Mouse (Mus musculus) heart, adult 2 months (tissue): ENCODE measurements around the gene Tlr2. TPM values are rescaled to one million over a fixed set of nuclear protein-coding genes. Genes with fewer than 3 reads are reported as not detected.

Source experiments
- DNase-seq, 2 experiments: peaks; one replicate each; pipeline ENCODE4 v3.0.0; 2021
- H3K27ac ChIP-seq: fragments of 200-600 bp; 2 replicates; pipeline ENCODE4 v1.8.1; 2022
- H3K27me3 ChIP-seq: fragments of 200-500 bp; 2 replicates; pipeline ENCODE4 v1.6.1; 2012; ENCODE audit warnings: mild to moderate bottlenecking, low read length, inconsistent platforms, mixed read lengths; ENCODE audit not compliant: control insufficient read depth, insufficient read depth
- H3K36me3 ChIP-seq: fragments of 200-500 bp; 2 replicates; pipeline ENCODE4 v1.6.1; 2012; ENCODE audit warnings: low read length, inconsistent platforms; ENCODE audit not compliant: control insufficient read depth, insufficient read depth
- H3K4me1 ChIP-seq: fragments of 200-500 bp; 2 replicates; pipeline ENCODE4 v1.6.1; 2011; ENCODE audit warnings: low read length; ENCODE audit not compliant: control insufficient read depth, insufficient read depth
- H3K4me3 ChIP-seq: fragments of 200-600 bp; 2 replicates; pipeline ENCODE4 v1.8.1; 2022
- H3K79me2 ChIP-seq: fragments of 200-500 bp; replicated peaks from 2 replicates; pipeline ENCODE4 v1.6.1; 2012; ENCODE audit warnings: mild to moderate bottlenecking, inconsistent platforms, low read length, moderate library complexity, mixed read lengths; ENCODE audit not compliant: control insufficient read depth, insufficient read depth
- H3K9ac ChIP-seq: fragments of 200-500 bp; 2 replicates; pipeline ENCODE4 v1.6.1; 2012; ENCODE audit warnings: low read depth, mild to moderate bottlenecking, control low read depth, inconsistent platforms, low read length, mixed read lengths
- CTCF ChIP-seq: fragments of 200-600 bp; IDR thresholded peaks from 2 replicates; pipeline ENCODE4 v1.8.1; 2022; ENCODE audit warnings: antibody characterized with exemption, mild to moderate bottlenecking, moderate library complexity
- EP300 ChIP-seq: fragments of 200-500 bp; IDR thresholded peaks from 2 replicates; pipeline ENCODE4 v1.6.1; 2011; ENCODE audit warnings: low read depth, low read length, control low read depth; ENCODE audit not compliant: insufficient read depth
- POLR2A ChIP-seq: fragments of 200-500 bp; IDR thresholded peaks from 2 replicates; pipeline ENCODE4 v1.6.1; 2011; ENCODE audit warnings: mild to moderate bottlenecking, low read depth, low read length, control low read depth; ENCODE audit not compliant: insufficient read depth
- WGBS: fragments of 180-500 bp; shearing (Covaris S2); methylation state at CpG from one replicate; pipeline ENCODE4 v1.1.7; 2018; 5-methylcytosine and 5-hydroxymethylcytosine counted together
- intact Hi-C: fragments of 180-260 bp; cut with DNase I; formaldehyde crosslinking; loops from one replicate; pipeline ENCODE4 v1.15.1; 2025
- polyA plus RNA-seq: library from polyadenylated mRNA; depleted of rRNA; stranded (reverse); fragments of >200 nt; gene quantifications from 2 replicates; pipeline ENCODE4 v1.2.3, GENCODE M21; 2012
- total RNA-seq, 2 experiments: library from RNA; stranded (reverse); gene quantifications; 2 replicates each; pipeline ENCODE4 v1.2.3; 2021

The Tlr2 gene
- total and polyA plus RNA-seq, 3 experiments: 1.4 to 2.6 (median 2.0) TPM

DNA sequence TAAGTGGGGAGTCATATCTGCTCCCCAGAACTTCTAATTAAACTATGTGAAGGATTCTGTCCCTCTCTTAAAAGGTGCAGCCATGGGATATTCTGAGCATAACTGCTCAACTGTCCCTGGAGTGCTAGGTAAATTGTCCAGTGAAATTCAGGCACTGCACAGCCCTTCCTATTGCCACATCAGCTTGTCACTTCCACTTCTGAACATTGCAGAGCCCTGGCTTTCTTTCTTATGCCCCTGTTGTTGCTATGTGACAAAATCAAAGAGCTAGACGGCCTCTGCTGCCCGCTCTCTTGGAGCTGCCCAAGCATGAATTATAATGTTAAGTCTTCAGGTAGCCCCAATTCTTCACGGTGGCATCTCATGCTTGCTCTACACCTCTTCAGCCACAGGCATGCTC lies 17.5 kb upstream of the Tlr2 start:
- no peak for DNase-seq
- peaks cover 10% of the 10 kb centered on the region for H3K4me1 ChIP-seq
- H3K79me2 ChIP-seq: no peaks in the 10 kb centered on the region
- H3K4me3 ChIP-seq: no peak overlapping the region
- TF ChIP-seq CTCF: no peak
- TF ChIP-seq POLR2A: no peak
- TF ChIP-seq EP300: no peak
- H3K27me3 ChIP-seq: no peaks in the 10 kb centered on the region
- peaks cover 4% of the 10 kb centered on the region; the same call in 1 of the 2 replicates for H3K36me3 ChIP-seq
- no peak overlapping the region for H3K27ac ChIP-seq
- H3K9ac ChIP-seq: no peak overlapping the region
- 76% methylated on average over 3 of the region's 3 CpGs for WGBS
- intact Hi-C loops: no loop called here

DNA sequence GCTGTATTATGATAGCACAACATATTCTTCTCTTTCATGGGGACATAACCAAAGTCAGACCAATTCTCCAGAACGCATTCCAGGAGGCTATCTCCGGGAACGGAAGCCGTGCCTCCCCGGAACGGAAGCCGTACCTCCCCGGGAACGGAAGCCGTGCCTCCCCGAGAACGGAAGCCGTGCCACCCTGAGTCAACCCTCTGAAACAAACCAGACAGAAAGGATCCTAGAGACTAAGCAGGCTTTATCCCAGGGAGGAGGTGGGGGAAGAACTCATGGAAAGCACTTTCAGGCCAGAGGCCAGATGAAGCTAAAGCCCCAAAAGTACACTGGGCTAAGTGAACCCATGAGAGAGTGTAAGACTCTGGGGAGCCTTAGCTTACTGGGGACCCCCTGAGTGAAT lies 16.1 kb upstream of the Tlr2 start:
- Histone ChIP-seq H3K4me3 (no peak overlapping the region), H3K27me3 (no peaks in the 10 kb centered on the region), H3K4me1 (peaks cover 4% of the 10 kb centered on the region), H3K27ac (no peak overlapping the region), H3K79me2 (no peaks in the 10 kb centered on the region), H3K9ac (no peak overlapping the region), H3K36me3 (no peaks in the 10 kb centered on the region)
- intact Hi-C loops: no loop called here
- 89% methylated on average over 13 of the region's 13 CpGs for WGBS
- DNase-seq: no peak
- no peak for TF ChIP-seq EP300
- no peak for TF ChIP-seq POLR2A

DNA sequence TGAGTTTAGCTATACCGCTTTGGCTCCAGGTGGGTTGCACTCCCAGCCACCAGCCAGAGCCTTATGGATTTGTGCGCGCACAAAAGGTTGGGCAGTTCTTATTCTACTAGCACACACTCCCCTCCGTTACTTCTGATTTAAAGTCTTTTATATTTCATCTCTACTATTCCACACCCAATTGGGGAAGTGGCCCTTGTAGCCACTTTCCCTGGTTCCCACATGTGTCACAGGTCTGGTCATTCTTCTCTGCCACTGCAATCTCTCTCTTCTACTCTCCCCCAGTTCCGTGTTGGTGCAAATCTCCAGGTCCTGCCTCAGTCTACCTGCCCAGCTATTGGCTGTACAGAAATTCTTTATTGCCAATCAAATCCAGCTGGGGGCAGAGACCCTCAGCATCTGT lies 14.1 kb upstream of the Tlr2 start:
- 89% methylated on average over 5 of the region's 5 CpGs for WGBS

DNA sequence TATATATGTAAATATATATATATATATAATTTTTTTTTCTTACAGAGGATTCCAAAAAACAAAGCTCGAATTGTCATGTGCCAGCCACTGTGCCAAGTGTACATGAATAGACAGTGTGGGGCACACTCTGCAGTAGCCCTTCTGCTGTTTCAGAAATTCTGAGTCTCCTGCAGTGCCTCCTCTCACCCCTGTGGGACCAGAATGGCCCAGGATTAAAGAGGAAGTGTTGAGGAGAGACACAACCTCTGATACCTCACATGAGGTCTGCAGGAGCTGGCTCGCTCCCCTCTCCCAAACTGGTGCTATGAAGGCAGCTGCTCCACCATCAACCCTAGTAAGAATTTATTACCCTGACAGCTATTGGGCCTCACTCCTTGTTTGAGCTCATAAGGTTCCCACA lies 7.8 kb upstream of the Tlr2 start:
- H3K36me3 ChIP-seq: no peaks in the 10 kb centered on the region
- DNase-seq: no peak
- intact Hi-C loops: no loop called here
- H3K4me1 ChIP-seq: no peaks in the 10 kb centered on the region
- H3K27ac ChIP-seq: no peak overlapping the region
- no peak for TF ChIP-seq EP300
- no peaks in the 10 kb centered on the region for H3K79me2 ChIP-seq
- no peaks in the 10 kb centered on the region for H3K27me3 ChIP-seq
- 75% methylated on average over 2 of the region's 2 CpGs for WGBS
- no peak overlapping the region for H3K4me3 ChIP-seq
- no peak overlapping the region for H3K9ac ChIP-seq

More for the DNA sequence above, 14.1 kb upstream of the Tlr2 start:
- H3K27me3 ChIP-seq: no peaks in the 10 kb centered on the region
- H3K36me3 ChIP-seq: no peaks in the 10 kb centered on the region
- intact Hi-C loops: no loop called here
- no peak overlapping the region for H3K9ac ChIP-seq
- no peak overlapping the region for H3K4me3 ChIP-seq
- H3K79me2 ChIP-seq: no peaks in the 10 kb centered on the region
- H3K4me1 ChIP-seq: no peaks in the 10 kb centered on the region
- DNase-seq: no peak
- no peak overlapping the region for H3K27ac ChIP-seq
- TF ChIP-seq CTCF (no peak), POLR2A (no peak), EP300 (no peak)

DNA sequence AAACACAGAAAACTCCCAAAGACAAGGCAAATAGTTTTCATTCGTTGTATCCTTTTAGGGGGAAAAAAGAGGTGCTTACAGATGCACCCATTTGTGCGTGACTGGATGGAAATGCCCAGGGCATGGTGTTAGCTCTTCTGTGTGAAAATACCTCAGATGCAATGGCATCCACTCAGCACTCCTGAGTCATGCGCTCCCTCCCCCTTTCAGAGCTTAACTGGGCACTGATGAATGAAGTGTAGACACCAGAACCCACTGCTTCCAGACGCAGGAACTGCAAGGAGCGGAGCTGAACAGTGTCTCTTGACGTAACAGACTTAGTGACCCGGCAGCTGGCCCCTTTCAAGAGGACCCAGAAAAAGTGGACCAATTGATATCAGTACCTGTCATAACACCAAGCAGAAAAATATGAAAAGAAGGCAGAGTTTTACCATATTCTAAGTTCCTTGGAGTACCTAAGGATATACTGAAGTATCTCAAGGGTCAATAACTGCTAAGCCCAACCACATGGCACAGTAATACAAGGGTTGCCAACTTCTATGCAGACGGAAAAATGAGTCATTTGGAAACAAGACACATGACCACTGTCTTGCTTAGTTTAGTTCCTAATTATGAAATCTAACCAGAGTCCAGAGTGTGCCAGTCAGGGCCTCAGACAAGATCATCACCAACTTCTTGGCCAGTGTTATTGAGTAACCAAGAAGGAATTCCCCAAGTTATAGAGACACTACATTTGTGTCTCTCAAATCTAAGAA lies 3.4 kb upstream of the Tlr2 start:
- no peaks in the 10 kb centered on the region for H3K79me2 ChIP-seq
- WGBS: 57% methylated on average over 8 of the region's 8 CpGs
- H3K36me3 ChIP-seq: no peaks in the 10 kb centered on the region
- H3K27me3 ChIP-seq: no peaks in the 10 kb centered on the region
- H3K9ac ChIP-seq: no peak overlapping the region
- H3K4me3 ChIP-seq: no peak overlapping the region
- intact Hi-C loops: loop anchor here (5.0 kb wide), 1 partner anchor 277 kb away; no protein-coding TSS in a partner anchor
- no peaks in the 10 kb centered on the region for H3K4me1 ChIP-seq
- TF ChIP-seq CTCF (no peak), EP300 (no peak), POLR2A (no peak)
- DNase-seq: no peak
- no peak overlapping the region for H3K27ac ChIP-seq

DNA sequence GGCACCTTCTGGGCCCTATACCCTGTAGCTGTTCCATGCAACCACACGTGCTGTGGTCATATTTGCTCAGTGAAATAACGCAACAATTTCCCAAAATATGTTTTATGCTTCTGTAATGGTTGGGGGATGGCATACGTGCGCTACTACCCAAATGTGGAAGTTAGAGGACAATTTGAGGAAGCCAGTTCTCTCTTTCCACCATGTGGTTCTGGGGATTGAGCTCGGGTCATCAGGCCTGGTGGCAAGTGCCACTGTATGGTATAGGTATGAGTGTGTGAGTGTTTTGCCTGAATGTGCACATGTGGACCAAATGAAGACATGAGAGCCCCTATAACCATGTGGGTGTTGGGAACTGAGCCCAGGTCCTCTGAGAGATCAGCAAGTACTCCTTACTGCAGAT lies 2.1 kb downstream of the Tlr2 start:
- Histone ChIP-seq H3K27me3 (no peaks in the 10 kb centered on the region), H3K4me3 (no peak overlapping the region), H3K9ac (no peak overlapping the region), H3K79me2 (no peaks in the 10 kb centered on the region), H3K27ac (no peak overlapping the region), H3K36me3 (no peaks in the 10 kb centered on the region), H3K4me1 (no peaks in the 10 kb centered on the region)
- intact Hi-C loops: no loop called here
- peak in 1 of 2 experiments; percentile 19 for DNase-seq
- WGBS: 94% methylated on average over 5 of the region's 5 CpGs
- TF ChIP-seq POLR2A (no peak), CTCF (no peak), EP300 (no peak)
